Mouse (Mus musculus) frontal cortex, postnatal 14 days (tissue): ENCODE results near the gene Antxr2.

ENCODE experiments used
- DNase-seq, 2 experiments: peaks; one replicate each; pipeline ENCODE4 v3.0.0; 2022; ENCODE audit warnings: low spot score in 2 of 2

Gene Antxr2

DNA sequence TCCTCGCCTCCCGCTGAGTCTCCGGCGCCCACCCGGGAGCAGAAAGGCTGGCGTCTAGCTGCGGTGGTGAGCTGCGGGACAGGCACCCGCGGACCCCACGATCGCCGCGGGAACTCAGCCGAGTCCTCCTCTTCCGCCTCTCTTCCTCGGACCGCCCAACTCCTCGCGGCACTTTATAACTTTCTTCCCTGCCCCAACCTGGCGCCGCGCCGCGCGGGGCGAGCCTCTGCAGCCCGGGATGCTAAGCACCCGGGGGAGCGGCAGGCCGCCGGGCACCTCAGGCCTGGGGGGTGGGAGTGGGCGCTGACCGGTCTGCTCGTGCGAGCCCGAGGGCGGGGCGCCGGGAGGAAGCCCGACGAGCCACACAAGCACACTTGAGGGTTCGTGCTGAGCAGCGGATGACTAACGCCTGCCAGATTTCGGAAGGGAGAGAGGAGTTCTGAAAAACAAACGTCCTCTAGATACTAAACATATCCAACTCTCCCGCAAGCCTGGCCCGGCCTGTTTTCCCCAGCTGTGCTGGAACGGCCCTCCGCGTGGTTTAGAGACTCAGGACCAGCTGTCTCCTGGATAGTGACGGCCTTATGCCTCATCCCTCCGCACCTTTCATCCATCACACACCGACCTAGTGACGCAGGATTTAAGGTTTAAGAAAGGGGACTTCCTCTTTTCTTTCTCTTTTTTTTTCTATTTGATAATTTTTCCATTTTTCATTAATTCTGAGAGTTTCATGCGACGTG is at the start of gene Antxr2:
Gene Antxr2 (minus strand): TSS at position 142 of the 740 bp plus-strand sequence.
- DNase-seq = peak; percentile 13 to 26

DNA sequence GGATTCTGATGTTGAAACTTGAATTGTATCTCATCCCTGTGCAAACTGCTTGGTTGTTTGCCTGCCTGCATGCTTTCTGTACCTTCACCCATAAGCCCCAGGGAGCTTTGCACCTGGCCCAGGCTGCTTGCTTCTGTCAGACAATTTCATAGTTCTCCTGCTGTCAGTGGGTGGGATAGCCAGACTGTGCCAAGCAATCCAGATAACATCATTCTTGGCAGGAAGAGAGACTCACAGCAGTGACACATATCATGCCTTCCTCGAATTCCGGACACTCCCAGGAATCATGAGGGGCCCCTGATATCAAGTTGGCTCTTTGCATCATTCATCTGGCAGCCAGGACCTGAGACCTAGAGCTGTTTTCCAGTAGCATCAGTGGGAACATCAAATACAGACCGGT is 45.8 kb upstream of the Antxr2 start:
- no peak for DNase-seq

DNA sequence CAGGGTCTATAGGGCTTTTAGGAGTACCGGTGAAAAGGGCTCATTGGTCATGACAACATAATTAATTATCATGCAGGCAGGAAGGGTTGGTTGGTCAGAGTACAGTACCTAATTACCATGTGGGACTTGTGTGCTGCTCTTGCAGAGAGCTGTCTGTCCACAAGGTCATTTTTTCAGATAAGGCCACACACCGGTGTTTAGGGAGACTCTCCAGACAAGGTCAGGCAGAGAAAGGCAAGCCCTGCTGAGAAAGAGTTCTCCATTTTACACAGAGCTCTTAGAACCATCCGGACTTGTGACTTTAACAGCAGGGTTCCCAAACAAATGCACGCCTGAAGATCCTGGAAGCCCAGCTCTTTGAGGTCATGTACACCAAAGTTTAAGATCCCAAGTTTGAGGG is 38.3 kb upstream of the Antxr2 start:
- DNase-seq = no peak

DNA sequence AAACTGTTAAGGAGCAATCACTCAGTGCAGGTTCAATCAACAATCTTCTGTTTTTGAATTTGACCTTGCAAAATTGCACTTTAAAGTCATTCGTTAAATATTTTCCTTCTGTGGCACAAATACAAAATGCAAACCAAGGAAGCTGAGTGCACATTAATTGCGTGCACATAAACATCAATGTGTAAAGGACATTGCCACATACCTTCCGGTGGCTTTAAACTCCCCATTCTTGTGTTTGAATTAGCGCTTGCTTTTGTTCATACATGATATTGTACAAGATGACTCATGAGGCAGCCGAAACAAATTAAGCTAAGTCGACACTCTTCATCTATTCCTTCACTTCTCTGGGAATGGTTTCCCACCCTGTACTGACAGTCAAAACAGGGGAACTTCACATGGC is 24.4 kb upstream of the Antxr2 start:
- no peak for DNase-seq

DNA sequence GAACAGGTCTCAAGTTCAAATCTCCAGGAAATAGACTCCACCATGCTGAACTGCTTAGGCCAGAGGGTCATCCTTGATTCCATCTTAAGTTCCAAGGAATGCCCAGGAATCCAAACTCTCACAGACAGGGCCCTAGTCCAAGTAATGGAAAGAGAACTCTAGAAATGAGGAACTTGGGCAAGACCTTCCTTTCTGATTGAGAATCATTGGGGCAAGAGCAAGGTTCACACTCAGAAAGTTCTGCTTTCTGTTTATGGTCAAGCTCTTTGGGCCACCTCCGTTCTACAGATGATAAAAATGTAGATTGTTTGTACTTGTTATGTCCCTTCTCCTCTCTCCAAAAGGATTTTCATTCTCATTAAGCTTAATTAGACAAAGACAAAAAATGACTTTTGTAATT is 24.0 kb upstream of the Antxr2 start:
- DNase-seq = no peak

DNA sequence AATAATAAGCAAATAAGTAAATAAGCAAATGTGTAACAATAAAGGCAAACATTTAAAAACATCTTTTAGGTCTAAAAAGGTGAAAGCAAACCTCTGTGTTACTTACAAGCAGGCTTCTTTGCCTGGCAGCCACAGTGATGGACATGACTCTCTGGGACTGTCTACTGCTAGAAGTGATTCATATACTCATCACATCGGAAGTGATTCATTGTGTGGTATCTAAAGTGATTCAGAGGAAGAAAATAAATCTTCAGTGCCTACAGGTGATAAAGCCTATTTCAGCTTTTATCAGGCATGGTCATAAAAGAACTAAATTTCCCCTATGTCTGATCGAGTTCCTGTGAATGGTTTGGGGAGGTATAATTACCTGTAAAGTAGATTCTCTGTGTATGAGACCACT is 4.1 kb upstream of the Antxr2 start:
- no peak for DNase-seq

DNA sequence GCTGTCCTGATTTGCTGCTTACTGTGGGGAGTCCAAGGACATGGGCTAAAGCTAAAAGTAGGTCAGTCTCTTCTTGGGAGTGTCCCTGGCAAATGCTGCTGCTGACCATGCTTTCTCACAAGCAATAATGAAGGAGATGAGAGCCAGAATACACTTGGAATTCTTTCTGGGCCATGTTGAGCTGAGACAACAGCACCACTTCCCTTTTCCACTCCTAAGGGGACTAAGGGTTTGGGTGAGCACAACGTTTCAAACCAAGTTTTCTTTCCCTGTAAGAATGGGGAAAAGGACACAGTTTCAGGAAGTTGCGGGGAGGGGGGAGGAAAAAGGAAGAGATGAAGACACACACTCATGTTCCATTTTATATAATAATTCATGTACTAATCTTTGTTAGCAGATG is 3.4 kb upstream of the Antxr2 start:
- DNase-seq = no peak

DNA sequence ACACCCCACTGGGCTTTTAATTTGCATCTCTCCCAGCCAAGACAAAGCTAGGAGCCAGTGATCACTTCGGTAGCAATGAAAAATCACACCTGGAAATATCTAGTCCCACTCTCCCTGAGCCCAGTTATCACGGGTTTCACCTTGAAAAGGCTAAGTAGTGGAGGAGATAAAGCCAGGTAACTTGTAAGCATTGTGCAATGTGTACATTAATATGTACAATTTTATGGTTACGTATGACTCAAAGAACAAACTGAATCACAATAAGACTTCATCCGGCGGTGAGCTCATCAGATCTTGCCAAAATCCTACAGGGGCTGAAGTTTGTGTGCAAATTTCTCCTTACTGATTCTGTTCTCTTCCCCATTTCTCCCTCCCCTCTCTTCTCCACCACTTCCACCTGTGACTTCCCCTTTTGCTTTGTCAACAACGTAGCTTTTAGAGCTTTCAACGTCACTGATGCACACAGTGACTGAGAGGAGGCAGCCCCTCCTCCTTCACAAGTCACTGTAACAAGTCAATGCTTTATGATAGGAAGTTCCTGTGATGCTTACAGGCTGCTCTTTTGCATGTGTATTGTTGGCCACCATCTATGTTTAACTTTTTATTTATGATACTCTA is 2.1 kb upstream of the Antxr2 start:
- DNase-seq = no peak

DNA sequence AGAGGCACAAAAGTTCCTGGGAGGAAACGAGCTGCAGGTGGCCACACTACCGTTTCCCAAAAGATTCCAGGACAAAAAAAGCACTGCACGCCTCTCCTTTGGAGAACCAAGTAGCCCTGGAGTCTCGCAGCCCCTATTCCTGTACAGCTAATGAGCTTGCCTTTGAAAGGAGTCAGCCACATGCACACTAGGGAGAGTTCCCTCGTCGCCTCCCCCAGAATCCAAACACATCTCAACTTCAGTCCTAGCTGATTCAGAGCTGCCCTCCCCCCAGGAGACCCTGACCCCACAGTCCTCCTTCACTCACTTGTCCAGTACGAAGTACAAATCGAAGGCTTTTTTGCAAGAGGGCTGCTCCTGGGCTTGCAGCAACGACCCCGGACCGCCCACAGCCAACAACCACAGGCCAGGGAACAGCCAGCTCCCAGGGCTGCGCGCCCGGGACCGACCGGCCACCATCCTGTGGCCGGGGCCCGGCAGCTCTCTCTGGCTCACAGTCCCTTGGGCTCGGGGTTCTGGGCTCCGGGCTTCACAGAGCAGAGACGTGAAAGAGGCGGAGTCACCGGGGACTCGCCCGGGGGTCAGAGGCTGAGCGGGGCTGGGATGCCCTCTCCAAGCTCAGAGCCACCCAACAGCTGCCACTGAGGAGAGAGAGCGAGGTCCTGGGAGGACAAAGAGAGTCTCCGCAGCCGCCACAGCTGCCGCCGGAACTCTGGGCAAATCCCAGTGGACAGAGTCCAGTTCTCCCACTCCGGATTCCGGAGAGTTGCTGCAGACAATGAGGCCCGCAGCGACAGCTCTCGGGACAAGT is 547 bp downstream of the Antxr2 start:
- DNase-seq = peak in 1 of 2 experiments; percentile 10

DNA sequence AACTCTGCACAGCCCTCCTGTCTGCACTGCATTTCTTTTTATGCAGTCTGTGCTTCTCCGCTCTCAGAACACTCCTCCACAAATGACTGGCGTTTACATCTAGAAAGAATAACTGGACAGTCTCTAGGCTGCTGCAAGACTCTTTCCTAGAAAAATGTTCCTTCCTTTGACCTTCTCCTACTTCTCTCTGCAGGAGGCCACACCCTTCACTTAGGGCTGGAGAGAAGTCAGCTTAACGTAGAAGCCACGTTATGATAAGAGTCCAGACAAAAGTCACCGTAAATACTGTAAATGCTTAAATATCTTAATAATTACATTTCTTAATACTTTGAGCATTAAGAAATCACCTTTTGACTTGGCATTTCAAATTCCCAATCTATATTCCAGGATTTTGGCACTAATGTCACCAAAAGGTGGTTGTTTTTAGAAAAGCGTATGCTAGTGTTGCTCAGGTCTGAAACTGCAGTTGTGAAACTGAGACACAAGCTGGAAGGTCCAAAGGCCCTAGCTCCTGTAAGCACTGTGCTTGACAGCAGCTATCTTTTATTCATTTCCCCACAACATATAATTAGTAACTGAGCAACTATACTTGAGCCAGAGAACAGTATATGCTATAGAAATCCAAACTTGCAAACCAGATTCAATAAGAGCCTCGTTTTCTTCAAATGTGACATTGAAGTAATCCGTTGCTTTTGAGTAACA is 3.0 kb downstream of the Antxr2 start:
- no peak for DNase-seq

DNA sequence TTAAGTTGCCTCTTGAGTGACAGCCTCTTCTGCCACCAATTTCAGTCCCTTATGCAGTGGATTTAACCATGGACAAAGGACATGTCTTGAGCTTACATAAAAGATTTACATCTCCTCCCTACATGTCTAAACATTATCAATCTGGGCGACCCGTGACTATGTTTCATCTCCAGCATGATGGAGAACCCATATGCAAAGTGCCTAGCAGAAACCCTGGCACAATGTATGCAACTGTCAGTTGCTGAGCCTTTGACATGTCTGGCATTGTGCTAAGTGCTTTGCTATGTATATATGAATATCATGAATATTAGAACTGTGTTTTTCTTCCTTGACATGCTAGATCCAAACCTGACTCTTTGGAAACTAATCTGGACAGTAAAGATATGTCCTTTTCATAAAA is 4.9 kb downstream of the Antxr2 start:
- no peak for DNase-seq

DNA sequence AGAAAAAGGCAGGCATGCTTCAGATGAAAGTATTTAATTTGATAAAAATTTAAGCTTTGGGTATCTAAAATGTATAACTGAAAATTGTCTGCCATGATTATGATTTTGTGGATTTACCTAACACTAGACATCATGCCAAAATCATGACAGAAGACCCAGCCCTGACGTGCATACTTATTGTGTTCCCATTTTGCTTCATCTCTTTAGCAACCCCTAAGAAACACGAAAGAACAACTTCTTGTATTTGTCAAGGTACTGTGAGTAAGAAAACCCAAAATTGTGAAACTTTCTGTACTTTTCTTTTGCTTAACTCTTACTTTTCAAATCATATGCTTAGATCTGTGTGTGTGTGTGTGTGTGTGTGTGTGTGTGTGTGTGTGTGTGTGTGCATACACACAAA is 6.3 kb downstream of the Antxr2 start:
- DNase-seq = no peak

DNA sequence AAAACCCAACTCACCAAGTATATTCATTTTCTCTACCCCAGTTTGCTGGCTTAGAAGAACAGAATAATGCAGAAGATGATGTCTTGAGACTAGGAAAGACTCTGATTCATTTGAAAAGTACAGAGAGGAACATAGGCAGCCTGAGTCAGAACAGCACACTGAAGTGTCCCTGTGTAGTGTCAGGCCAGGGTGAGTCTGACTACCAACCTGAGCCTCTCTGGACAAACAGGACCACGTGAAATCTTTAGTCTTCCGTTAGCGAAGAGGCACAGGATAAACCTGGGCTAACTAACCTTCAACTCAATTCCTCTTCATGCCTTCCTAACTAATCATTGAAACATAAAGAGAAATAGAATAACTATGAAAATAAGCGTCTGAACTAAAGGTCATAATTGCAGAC is 9.3 kb downstream of the Antxr2 start:
- DNase-seq = no peak

DNA sequence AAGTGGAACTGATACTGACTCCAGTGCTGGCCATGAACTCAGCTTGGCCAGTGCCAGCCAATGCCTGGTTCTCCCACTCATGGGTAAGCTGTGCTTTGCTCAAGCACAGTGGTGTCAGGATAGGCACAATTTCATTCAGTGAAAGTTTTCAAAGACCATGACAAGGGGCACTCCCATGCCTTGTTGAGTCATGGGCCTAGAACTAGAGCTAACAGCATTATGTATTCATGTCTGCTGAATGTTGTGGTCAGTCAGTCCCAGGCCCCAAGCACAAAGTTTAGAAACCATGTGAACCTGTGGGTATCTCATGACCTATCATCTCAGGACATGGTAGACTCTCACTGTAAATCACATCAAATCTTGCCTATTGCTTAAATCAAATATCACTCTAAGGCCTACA is 10.2 kb downstream of the Antxr2 start:
- no peak for DNase-seq

DNA sequence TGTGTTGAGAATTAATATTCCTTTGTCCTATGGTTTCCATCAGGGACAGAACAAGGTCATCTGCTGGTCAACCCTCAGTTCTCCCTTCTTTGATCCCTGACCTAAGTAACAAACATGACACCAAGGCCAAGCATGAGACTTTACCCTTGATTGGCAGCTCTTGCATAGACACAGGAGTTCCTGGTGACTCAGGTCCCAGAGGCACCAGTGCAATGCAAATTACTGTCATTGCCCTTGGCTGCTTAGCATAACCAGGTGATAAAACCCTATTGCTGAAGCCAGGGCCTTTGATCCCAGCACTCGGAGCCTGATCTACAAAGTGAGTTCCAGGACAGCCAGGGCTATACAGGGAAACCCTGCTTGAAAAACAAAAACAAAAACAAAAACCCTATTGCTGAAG is 11.4 kb downstream of the Antxr2 start:
- no peak for DNase-seq

DNA sequence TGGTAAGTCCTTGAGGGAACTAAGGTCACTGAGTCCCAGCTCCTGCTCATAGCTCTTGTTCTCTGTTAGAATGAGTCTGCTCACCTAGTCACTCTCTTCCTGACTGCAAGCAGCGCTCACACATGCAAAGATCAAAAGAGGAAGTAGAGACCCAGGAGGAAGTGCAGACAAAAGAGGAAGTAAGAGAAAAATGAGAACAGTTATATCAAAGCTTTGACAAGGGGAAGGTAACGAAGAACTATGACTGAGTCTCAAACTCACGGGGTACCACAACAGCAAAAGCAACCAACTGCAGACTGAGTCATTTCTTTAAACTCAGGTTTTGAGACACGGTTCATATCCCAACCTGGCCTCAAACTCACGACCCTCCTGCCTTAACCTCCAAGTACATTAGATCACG is 12.7 kb downstream of the Antxr2 start:
- DNase-seq = no peak

DNA sequence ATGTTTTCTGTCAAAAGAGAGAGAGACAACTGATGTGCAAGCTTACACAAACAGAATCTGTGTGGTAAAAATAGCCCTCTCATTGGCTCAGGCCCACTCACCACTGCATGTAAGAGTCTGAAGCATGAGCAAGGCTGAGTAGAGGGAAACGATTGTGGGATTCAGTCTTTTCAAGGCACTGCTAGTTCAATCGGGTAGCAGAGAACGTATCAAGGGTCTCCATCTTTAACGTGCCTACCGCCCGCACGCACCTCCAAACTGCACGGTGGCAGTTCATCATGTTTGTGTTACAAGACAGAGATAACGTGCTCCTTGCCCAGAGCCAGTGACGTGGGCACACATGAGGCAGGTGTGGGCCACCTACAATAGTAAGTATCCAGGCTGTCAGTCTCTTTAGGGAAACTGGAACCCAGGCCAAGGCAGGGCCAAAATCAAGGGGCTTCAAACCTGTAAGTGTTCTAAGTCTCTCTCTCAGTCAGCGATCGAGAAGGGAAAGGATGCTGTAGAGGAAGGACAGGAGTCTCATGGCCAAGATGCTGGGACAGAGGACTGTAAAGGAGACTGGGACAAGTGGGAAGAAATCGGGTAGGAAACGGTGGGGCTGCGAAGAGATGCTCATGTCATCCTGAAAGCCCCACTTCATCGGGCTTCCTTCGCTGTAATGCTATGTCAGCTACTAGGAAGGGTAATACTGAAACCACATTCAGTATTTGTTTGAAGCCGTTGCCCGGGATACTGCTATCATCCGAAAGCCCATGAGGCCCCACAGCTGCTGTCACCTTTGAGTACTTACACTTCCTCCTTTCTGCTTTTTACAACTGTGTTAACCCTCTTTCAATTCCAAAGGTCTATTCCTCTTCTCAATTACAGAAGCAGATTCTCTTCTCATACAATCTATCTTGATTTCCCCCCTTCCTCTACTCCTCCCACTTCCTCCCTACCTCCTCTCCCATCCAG is 14.3 kb downstream of the Antxr2 start:
- DNase-seq = no peak

DNA sequence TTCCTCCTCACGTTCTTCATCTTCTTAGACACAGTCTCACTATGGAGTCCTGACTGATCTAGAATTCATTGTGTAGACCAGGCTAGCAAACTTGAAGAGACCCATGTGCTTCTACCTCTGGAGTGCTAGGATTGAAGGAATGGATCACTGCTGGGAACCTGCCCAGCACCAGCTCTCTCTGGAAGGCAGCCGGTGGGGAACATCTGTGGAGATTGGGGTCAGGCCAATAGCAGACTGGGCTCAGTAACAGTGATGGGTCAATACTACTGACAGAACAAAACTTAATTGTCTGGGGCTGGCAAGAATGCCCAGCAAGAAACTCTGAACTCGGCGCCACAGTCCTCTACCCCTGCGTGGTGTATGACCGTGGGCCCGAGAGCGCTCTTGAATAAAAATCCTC is 25.1 kb downstream of the Antxr2 start:
- no peak for DNase-seq

DNA sequence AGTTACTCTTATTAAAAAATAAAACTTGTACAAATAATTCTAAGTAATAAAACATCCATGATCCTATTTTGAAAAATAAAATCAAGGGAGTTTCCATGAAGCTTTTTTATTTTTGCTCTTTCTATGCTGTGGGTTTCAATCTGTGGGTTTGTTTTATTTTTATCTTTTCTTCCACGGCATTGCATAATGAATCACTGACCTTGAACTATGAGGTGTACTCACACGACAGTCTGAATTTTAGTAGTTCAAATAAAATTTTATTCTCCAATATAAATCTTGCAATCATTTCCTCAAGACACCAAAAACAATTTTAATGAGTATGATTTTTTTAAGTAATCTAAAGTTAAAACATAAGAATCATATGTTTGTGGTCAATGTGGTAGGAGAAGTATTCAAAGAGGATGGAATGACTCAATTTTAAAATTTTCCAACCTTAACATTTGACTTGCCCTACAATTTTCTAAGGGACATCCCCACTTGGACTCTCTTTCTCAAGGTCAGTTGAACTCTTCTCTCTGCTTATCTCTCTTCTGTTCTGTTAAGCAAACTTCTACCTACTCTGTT is 31.5 kb downstream of the Antxr2 start:
- no peak for DNase-seq

DNA sequence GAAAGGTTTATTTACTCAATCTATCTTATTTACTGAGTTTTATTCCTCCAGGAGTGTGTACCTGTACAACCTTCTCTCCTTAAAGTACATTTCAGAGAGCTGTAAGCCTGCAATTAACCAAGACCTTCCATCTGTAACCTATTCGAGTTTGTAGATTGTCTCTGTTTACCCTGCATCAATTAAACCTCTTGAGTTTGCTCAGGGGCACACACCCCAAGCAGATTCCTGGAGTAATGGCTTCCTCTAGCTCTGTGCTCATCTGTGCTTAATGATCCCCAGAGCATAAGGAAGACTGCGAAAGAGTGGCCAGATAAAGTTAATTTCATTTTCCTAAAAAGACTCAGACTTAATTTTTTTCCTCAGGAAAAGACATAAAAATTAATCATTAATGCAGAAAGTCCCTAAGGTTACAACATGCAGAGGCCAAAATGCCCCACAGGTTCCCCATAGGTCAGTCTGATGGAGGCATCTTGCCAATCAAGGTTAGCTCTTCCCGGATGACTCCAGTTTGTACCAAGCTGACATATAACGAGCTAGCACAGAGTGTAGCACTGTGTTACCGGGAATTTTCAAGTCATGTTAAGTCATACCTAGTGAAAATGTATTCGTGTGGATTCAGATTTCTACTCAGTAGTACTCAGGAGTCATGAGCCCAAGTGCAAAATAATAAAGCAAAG is 34.2 kb downstream of the Antxr2 start:
- no peak for DNase-seq
